Mouse (Mus musculus) urinary bladder, postnatal 25 days (tissue): ENCODE measurements at regions not wholly inside any gene's neighbourhood (a gene's known extent, or its start where the extent isn't known, plus 50 kb on each side); places are given as distances from the start of the nearest gene placed in this dataset.

ENCODE experiments used
- DNase-seq: peaks from one replicate; pipeline ENCODE4 v3.0.0; 2022; ENCODE audit warnings: low spot score

GRCm38 (mm10) chr4:153542631-153543031, 60.0 kb upstream of the Ajap1 start:
- DNase-seq: no peak

GRCm38 (mm10) chr4:153543900-153544648, 61.5 kb upstream of the Ajap1 start:
- DNase-seq: no peak

DNA sequence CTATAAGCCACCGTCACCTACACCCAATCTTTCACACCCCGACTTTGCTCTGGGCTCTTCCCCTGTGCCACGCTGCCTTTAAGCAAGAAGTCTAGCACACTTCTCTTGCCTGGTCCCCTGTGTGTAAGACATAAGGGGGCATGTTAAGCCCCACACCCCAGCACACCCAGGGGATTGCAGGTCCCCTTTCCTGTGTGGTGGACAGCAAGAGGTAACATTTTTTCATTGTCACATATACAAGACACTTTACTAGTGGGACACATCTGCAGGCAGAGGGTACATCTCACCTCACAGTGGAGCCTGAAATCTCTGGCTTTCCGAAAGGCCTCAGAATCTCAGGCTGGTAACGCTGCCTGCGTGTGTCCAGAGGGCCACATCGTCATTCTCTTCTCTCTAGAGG, 64.1 kb upstream of the Ajap1 start:
- no peak for DNase-seq

GRCm38 (mm10) chr4:153547111-153547510, 64.5 kb upstream of the Ajap1 start:
- DNase-seq: no peak

GRCm38 (mm10) chr4:153547871-153548270, 65.3 kb upstream of the Ajap1 start:
- no peak for DNase-seq

DNA sequence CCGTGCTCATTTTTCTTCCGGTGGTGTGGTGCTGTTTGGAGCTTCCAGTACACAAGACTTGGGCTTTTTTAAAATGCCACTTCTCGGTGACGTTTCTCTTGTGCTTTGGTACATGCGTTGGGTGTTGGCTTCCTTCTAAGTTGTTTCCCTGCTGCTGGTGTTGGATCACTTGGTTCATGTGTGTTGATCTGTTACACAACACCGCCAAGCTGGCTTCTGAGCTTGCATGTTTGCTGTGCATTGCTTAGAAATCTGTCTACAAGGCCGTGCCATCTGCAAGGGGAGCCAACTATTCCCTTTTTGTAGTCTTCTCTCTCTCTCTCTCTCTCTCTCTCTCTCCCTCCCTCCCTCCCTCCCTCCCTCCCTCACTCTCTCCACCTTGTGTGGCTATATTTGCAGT, 68.7 kb upstream of the Ajap1 start:
- no peak for DNase-seq

GRCm38 (mm10) chr4:153552483-153552882, 69.9 kb upstream of the Ajap1 start:
- DNase-seq: no peak

- no peak for DNase-seq
Observed at GRCm38 (mm10) chr4:153557812-153558608, 75.4 kb upstream of the Ajap1 start.

GRCm38 (mm10) chr4:153559568-153559967, 77.0 kb upstream of the Ajap1 start:
- no peak for DNase-seq

GRCm38 (mm10) chr4:153560193-153560592, 77.6 kb upstream of the Ajap1 start:
- no peak for DNase-seq

DNA sequence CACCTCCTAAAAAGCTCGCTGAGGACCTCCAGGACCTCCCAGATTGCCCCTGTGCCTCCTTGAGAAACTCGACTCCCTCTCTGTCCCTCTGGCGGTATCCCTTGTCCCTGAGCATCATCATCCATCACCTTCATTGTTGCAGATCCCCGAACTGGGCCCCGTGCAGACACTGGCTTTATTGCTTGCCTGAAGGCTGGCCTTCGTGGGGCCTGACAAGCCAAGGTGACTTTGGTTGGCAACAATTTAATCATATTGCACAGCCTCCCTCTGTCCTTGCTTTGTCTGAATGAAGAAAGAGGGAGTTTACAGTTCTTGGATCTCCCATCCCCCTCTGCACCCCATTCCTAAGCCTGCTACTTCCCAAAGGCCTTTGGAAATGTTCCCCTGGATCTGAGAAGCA, 78.3 kb upstream of the Ajap1 start:
- no peak for DNase-seq

DNA sequence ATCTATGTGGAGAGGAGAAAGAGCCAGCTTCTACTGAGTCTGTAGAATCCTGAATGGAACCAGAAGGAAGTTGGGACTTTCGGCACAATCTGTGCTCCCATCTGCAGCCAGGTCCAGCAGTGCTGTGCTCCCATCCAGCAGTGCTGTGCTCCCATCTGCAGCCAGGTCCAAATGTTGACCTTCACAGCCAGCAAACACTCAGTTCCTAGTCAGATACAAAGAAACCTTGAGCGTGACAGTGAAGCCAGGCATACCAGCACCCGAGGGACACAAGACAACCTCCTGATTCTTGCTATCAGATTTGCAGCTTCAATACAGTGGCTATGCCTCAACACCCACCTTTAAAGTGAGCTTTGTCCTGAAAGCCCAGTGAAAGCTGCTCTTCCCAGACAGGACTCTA, 79.4 kb upstream of the Ajap1 start:
- DNase-seq: no peak

DNA sequence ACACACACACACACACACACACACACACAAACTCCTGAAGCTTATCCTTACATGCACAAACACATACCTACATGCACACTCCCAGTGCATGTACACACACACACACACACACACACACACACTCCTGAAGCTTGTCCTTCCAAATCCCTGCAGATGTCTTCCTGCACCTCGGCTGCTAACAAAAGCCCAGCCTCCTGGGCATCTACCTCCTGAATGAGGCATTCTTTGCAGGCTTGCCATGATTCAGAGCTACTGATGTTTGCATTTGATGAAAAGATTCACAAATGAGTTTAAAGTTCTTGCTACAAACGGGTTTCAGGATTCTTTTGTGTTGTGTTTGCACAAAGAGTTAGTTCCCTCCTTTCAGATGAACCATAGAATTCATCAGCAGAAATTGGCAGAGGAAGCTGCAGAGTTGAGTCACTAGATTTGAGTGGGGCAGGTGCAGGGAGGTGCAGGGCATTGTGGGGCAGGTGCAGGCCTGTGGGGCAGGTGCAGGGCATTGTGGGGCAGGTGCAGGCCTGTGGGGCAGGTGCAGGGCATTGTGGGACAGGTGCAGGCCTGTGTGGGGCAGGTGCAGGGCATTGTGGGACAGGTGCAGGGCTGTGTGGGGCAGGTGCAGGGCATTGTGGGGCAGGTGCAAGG, 84.8 kb upstream of the Ajap1 start:
- DNase-seq: no peak

DNA sequence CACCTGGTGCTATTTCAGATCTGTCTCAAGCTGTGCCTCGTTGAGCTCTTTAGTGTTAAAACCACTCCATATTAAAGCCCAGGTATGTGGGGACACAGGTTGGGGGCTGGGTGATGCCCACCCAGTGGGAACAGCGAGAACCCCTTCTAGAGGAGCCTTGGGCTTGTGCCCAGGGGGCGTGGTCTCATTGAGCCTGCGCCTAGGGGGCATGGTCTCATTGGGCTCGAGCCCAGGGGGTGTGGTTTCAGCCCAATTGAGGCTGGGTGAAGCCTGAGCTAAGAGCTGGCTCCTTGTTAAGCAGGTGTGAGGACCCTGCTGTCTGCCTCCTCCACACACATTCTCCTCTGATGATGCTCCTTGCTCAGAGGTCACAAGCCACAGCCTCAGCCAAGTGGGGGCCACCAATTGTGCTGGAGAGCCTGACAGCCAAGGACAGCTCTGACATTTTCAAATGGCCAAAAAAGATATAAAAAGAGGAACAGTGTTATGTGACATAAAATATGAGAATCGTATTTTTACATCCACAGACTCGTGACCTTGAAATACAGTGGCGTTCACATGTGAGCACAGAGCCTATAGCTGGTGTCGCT, 90.7 kb upstream of the Ajap1 start:
- DNase-seq: no peak

GRCm38 (mm10) chr4:153593291-153593690, 110.7 kb upstream of the Ajap1 start:
- DNase-seq: no peak

DNA sequence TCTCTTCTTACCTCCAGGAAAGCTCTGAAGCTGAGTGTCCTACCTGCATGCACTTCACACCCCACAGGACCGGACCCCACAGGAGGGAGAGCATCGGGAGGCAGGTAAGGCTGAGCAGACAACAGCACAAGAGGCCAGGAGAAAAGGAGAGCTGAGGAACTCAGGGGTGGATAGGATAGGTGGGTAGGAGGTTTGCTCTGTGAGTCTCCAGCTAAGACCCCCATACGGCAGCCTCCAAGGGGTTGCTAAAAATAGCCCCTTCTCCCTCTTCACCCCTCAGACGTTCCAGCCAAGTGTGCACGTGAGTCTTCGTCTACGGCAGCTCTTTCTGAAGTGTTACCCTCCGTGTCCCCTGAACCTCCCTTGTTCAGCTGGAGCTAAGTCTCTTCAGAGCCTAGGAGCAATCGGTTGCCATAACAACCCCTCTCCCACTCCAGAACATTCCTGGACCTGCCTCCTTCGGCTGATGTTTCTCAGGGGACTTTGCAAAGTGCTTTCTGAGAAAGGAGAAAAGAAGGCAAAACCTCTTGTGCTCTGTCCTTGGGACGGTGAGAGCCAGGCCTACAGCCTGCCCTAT, 117.3 kb upstream of the Ajap1 start:
- DNase-seq: no peak

- no peak for DNase-seq
Observed at GRCm38 (mm10) chr4:153602496-153602895, 119.9 kb upstream of the Ajap1 start.

GRCm38 (mm10) chr4:153603056-153603840, 120.6 kb upstream of the Ajap1 start:
- no peak for DNase-seq

DNA sequence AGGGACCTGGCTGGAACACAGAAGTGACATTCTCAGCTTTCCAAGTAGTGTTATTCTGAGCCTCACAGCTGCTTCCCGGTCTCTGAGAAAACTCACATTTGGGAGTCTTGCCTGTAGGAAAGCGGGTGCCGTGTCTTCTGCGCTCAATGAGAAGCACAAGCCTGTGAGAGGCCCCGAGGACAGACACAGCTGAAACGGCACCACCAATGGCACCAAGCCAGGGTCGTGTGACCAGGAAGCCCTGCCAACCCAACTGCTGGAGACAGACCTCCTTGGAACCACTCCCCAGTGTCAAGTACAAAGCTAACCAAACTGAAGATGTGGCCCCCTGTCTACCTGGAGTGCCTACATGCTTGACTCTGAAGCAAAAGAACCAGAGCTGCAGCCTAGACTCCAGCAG, 121.3 kb upstream of the Ajap1 start:
- no peak for DNase-seq

GRCm38 (mm10) chr4:153604695-153605485, 122.3 kb upstream of the Ajap1 start:
- no peak for DNase-seq

- no peak for DNase-seq
Observed at GRCm38 (mm10) chr4:153616058-153616457, 133.4 kb upstream of the Ajap1 start.
